Mouse (Mus musculus) spleen, adult 2 months (tissue): ENCODE measurements around the gene Cd164l2.

ENCODE experiments used
- CTCF ChIP-seq: fragments of 200-500 bp; IDR thresholded peaks from 2 replicates; pipeline ENCODE4 v1.5.1; 2011; ENCODE audit warnings: mild to moderate bottlenecking, inconsistent platforms; ENCODE audit not compliant: insufficient read depth, insufficient read length, insufficient replicate concordance; ENCODE audit errors: extremely low read depth
- POLR2A ChIP-seq: fragments of 200-500 bp; IDR thresholded peaks from 2 replicates; pipeline ENCODE4 v1.6.1; 2011; ENCODE audit warnings: low read depth, low read length, inconsistent platforms

- TF ChIP-seq CTCF (no peak), POLR2A (no peak)
Measured at GRCm38 (mm10) chr4:133235415-133235814, 23.5 kb downstream of the Cd164l2 start.
